Mouse (Mus musculus): ENCODE measurements around the gene Cbx8. TPM values are rescaled to one million over a fixed set of nuclear protein-coding genes. Genes with fewer than 3 reads are reported as not detected.

Gene Cbx8
- polyA plus RNA-seq, 1 experiment from 2014 or later, result 6.4 TPM

DNA sequence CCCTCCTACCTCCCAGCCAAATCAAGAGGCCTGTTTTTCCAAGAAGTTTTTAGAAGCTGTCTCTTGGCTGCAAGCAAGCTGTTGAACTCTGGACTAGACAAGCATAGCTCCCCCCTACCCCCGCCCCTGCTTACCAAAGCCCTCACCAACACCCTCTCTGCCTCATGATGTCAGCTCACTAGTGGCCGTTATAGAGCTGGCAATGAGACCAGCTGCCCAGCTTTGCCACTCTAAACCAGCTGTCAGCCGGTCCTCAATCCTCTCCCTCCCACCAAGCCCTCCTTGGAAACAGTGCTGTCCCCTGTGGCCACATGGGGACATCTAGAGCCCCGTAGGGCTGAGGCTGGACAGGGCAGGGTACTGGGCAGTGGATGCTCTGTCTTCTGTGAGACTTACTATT, 45.3 kb downstream of the Cbx8 start:
- H3K27me3 ChIP-seq (replicated peaks; ENCODE audit: control insufficient read depth, insufficient read depth, low read length), result peaks cover 16% of the 10 kb centered on the region
- no peak overlapping the region for H3K27ac ChIP-seq (ENCODE audit: low read depth, low read length)
- no peak for TF ChIP-seq CTCF (IDR thresholded peaks at IDR 0.05; ENCODE audit: low read depth)
- H3K9ac ChIP-seq (ENCODE audit: low read depth, low read length), result no peak overlapping the region
- no peak overlapping the region for H3K4me3 ChIP-seq (ENCODE audit: low read depth, low read length)
- 43% methylated on average over 4 of the region's 4 CpGs for WGBS
- no peaks in the 10 kb centered on the region; the same call in 1 of the 2 replicates for H3K36me3 ChIP-seq (ENCODE audit: control insufficient read depth, insufficient read depth)
- ATAC-seq, result no peak
- H3K4me2 ChIP-seq (replicated peaks; ENCODE audit: low read depth), result no peak overlapping the region
- no peaks in the 10 kb centered on the region for H3K4me1 ChIP-seq (replicated peaks; ENCODE audit: control insufficient read depth, insufficient read depth, low read length)
- H3K9me3 ChIP-seq (ENCODE audit: control insufficient read depth), result no peaks in the 10 kb centered on the region

DNA sequence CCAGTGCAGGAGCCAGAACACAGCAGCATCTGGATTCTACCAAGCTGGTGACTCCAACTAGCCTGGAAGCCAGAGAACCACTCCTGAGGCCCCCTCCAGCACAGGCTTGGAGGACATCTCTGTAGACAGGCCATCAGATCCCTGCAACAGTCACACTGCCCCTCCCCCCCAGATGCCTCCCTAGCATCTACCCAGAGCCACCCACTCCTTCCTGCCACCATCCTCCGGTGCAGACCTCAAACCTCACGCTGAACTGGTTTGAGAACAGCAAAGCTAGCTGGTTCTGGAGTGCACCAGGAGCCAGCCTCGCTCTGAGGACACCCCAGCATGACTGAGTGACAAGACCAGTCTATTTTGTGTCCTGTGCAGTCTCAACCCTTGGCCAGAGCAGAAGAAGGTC, 48.0 kb downstream of the Cbx8 start:
- 71% methylated on average over 3 of the region's 3 CpGs for WGBS
- Histone ChIP-seq H3K4me1 (replicated peaks; ENCODE audit: control insufficient read depth, insufficient read depth, low read length) (no peaks in the 10 kb centered on the region), H3K27me3 (replicated peaks; ENCODE audit: control insufficient read depth, insufficient read depth, low read length) (no peaks in the 10 kb centered on the region), H3K27ac (ENCODE audit: low read depth, low read length) (no peak overlapping the region), H3K4me2 (replicated peaks; ENCODE audit: low read depth) (no peak overlapping the region), H3K9me3 (ENCODE audit: control insufficient read depth) (no peaks in the 10 kb centered on the region), H3K36me3 (ENCODE audit: control insufficient read depth, insufficient read depth) (no peaks in the 10 kb centered on the region; the same call in 1 of the 2 replicates), H3K9ac (ENCODE audit: low read depth, low read length) (no peak overlapping the region), H3K4me3 (ENCODE audit: low read depth, low read length) (no peak overlapping the region)
- TF ChIP-seq CTCF (IDR thresholded peaks at IDR 0.05; ENCODE audit: low read depth), result no peak
- ATAC-seq, result no peak

DNA sequence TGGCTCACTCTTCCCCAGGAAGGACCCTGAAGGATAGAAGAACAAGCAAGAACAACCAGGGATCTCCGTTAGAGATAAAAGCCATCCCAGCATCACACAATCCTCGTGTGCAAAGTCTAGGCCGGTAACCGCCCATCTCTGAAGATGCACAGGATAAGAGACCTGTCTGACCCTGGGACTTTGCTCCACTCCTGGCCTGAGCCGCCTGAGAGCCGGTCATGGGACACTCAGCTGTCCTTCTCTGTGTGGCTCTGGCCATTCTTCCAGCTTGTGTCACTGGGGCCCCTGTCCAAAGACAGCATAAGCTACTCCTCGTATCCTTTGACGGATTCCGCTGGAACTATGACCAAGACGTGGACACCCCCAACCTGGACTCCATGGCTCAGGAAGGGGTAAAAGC, 52.8 kb downstream of the Cbx8 start, which contains the start of gene Enpp7:
Enpp7 (plus strand) TSS at position 190 of the 400 bp plus-strand sequence.
- Histone ChIP-seq H3K27me3 (replicated peaks; ENCODE audit: control insufficient read depth, insufficient read depth, low read length) (no peaks in the 10 kb centered on the region), H3K4me1 (replicated peaks; ENCODE audit: control insufficient read depth, insufficient read depth, low read length) (no peaks in the 10 kb centered on the region), H3K9ac (ENCODE audit: low read depth, low read length) (no peak within 1 kb of the TSS), H3K4me3 (ENCODE audit: low read depth, low read length) (no peak within 1 kb of the TSS), H3K9me3 (ENCODE audit: control insufficient read depth) (no peaks in the 10 kb centered on the region), H3K36me3 (ENCODE audit: control insufficient read depth, insufficient read depth) (no peaks in the 10 kb centered on the region; the same call in 1 of the 2 replicates), H3K4me2 (replicated peaks; ENCODE audit: low read depth) (no peak within 1 kb of the TSS; the same call in 1 of the 2 replicates), H3K27ac (ENCODE audit: low read depth, low read length) (peak within 1 kb of the TSS; percentile 47; the same call in 1 of the 2 replicates)
- TF ChIP-seq CTCF (IDR thresholded peaks at IDR 0.05; ENCODE audit: low read depth), result no peak
- peak; percentile 71 for ATAC-seq
- 71% methylated on average over 10 of the region's 10 CpGs for WGBS

Other genes with a start within 250 kb of the Cbx8 start
- 1.2 and 1.3 TPM in 2 replicates for gene Rbfox3, start 129.4 kb downstream of the Cbx8 start, polyA plus RNA-seq (2015; fragmentation: Nextera tagmentation; extraction: Ambion mirVana)
- 30.9 and 32.3 TPM in 2 replicates for gene Enpp7, start 52.8 kb downstream of the Cbx8 start, polyA plus RNA-seq (2015; fragmentation: Nextera tagmentation; extraction: Ambion mirVana)
- gene Cbx2, start 18.0 kb downstream of the Cbx8 start, polyA plus RNA-seq (2015; fragmentation: Nextera tagmentation; extraction: Ambion mirVana), result 4.9 TPM in 2 replicates
- gene Cbx4, start 45.3 kb upstream of the Cbx8 start, polyA plus RNA-seq (2015; fragmentation: Nextera tagmentation; extraction: Ambion mirVana), result 6.5 and 7.6 TPM in 2 replicates
- gene Tbc1d16, start 187.5 kb upstream of the Cbx8 start, polyA plus RNA-seq (2015; fragmentation: Nextera tagmentation; extraction: Ambion mirVana), result 3.8 and 4.5 TPM in 2 replicates
- 1.5 and 1.8 TPM in 2 replicates for gene Ccdc40, start 187.6 kb upstream of the Cbx8 start, polyA plus RNA-seq (2015; fragmentation: Nextera tagmentation; extraction: Ambion mirVana)
- gene Gaa, start 226.9 kb upstream of the Cbx8 start, polyA plus RNA-seq (2015; fragmentation: Nextera tagmentation; extraction: Ambion mirVana), result 71.6 and 79.0 TPM in 2 replicates